Mouse (Mus musculus) granulocyte monocyte progenitor cell, adult 5-6 weeks (primary cell): ENCODE data around the gene Hsd17b12. TPM values are rescaled to one million over a fixed set of nuclear protein-coding genes. Genes with fewer than 3 reads are reported as not detected.
A peak's percentile ranks its signal among the peaks of the same experiment; 100 is the strongest.

ENCODE experiments used
- ATAC-seq: replicated peaks from 2 replicates; pipeline ENCODE4 v1.8.0; 2016; ENCODE audit warnings: mild to moderate bottlenecking, moderate TSS enrichment, inconsistent platforms; ENCODE audit not compliant: poor library complexity, severe bottlenecking
- total RNA-seq, 2 experiments: library from RNA; stranded (forward) in 1 of 2; stranded (reverse) in 1 of 2; fragments of 200-712, 200-1000 nt in 1 of 2; fragments of >200 nt in 1 of 2; fragmentation: Nextera tagmentation in 1 of 2; gene quantifications; 2 replicates each; pipeline ENCODE4 v1.2.3; 2014 to 2017

Gene Hsd17b12
- total RNA-seq, 2 experiments from 2014 or later = 51.7 to 96.1 TPM

DNA sequence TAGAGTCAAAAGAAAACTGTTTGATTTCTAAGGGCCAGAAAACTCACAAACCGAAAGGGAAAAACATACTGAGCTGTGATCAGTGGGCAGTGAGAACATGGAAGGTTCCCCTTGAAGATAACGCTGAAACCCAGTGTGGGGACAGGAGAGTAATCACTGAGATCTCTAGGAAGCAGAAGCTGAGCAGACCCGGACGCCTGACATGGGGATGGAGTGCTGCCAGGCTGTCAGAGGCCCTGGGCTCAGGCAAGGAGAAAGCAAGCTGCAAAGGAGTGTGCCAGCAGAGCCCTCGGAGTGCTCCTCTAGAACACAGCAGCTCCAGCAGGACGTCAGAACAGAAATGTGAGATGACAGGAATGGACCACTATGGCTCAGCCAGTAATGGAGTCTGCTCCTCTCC lies 133.1 kb downstream of the Hsd17b12 start:
- no peak for ATAC-seq

DNA sequence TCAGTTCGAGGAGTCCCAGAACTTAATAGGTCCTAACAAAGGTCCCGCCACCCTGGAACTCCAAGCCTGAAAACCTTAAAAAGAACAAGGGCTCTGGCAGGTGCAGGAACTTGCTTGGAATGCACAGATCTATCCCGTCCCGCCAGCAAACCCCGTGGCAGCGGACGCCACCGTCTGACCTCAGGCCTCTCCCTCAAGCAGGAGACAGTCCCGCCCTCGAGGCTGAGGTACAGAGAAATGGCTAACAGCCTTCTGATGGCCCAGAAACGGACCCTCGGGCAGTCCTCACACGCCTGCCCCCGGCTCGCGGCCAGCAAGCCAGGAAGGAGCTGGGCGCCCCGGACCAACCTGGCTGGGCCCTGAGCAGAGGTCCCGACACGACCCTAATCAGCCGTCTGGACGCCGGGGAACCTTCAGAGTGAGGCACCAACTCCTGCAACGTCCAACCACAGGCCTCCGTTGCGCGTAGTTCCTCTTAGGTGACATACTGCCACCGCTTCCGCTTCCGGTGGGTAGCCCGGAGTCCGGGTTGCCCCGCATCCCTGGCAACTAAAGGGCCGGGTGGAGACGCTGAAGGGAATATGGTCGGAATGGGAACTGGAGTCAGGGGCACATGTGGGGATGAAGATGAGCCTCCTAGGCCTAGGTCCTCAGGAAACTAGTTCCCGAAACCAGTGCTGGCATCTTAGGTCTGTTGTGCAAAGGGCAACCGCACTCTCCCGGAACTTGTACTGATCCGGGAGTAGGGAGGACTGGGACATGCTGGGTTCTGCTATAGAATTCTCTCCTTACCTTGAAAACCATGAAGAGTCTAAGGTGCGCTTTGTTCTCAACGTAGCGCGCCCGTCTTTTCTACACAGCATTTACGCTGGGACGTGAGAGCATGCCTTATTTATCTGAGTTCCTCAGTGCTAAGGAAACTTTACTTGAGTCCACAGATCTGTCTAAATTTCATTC lies 147.2 kb downstream of the Hsd17b12 start, which contains the start of gene Alkbh3:
TSS of gene Alkbh3 (minus strand) at position 473 of the 957 bp plus-strand sequence.
- peak; percentile 100 for ATAC-seq

DNA sequence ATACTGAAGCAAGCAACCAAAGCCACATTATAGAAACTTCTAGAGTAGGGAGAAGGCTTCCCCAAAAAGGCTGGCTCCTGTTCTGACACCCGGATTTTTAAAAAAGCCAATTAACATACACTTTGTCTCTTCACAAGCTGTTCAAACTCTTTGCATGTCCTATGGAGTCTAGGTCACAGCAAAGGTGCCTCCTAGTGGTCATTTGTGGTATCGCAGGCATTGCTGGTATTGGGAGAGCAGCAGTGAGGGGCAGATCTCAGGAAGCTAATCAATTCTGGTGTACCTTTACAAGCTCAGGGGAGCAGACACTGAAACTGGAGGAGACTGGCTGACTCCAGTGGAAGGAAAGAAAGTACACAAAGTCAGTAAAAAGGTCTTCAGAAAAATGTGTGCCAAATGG lies 155.4 kb downstream of the Hsd17b12 start:
- peak; percentile 84 for ATAC-seq

DNA sequence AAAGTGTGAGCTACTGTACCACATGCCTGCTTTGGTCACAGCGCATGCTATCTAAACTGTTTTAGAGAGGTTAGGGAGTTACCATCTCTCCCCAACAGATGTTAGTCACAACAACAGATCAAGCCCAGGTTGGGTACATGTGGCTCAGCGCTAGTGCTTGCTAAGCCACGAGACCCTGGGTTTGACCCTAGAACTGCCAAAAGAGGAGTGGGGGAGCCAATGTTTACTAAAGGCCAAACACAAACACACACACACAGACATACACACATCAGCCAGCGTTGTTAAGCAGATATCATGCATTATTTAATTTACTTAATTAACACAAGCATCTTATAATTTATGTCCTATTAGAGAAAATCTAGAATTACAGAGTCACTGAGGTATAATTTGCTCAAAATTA lies 155.8 kb downstream of the Hsd17b12 start:
- ATAC-seq = no peak

DNA sequence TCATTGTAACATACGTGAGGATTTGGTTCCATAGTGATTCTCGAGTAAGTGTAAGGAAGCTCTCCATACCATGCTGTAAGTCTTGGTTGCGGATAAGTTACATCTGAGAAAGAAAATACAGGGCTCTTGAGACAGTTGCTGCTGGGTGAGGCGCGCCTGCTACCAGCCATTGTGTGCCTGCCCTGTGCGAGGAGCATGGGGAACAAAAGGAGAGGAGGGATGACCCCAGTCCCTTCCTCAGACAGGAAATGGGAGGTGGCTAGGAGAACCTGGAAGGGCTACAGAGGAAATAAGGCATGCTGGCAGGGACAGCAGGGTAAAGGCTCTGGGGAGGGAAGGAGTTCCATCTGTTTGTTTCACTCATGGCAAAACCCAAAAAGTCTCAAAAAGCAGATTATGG lies 156.4 kb downstream of the Hsd17b12 start:
- no peak for ATAC-seq

DNA sequence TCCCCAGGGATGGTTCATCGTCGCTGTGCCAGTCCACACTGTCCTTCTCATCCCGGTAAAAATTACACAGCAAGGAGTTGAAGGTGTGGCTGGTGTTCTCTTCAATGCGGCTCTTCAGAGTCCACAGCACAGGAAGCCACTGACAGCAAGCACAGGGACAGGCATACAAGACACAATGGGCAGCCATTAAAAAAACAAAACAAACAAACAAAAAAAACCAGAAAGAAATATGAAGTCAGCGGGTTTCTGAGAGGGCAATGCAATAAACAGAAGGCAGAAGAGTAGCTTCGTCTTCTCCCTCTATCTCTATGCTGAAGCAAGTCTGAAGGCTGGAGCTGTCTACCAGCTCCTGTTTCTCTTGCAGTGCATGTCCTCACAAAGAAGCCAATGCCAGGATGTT lies 161.5 kb downstream of the Hsd17b12 start, which contains the start of gene Gm27027:
TSS of gene Gm27027 (minus strand) at position 101 of the 400 bp plus-strand sequence.
- ATAC-seq = no peak

DNA sequence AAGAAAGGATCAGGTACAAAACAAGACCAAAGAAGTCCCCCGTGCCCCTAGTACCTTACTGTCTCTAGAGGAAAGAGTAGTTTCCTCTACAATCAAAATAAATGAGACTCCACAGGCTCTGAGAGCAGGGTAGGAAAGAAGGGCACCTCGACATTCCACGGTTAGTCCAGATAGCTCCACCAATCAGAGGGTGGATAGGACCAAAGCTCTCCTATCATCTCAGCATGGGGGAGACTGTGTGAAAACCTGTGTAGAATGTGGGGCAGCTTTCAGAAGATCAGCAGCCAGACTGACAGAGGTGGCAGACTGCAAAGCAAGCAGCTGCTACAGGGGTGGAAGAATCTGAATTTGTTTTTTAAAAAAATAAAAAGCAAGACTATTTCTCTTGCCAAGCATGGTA lies 165.0 kb downstream of the Hsd17b12 start:
- ATAC-seq = no peak

DNA sequence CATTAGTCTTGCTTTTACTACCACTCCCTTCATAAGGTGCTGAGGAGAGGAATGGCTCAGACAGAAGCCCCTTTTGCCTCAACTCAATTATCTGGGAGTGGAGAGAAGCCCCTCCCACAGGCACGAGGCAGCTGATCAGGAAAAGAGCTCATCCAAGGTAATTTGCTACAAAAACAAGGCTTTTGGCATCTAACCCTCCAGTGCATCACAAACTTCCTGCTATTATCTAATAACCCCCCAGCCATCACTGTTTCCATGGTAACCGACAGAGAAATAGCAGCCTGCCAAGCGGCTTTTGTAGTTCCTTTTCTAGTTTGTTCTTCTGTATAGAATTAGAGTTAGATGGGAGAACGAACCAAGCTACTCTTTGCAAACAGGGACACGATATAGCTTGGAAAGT lies 165.5 kb downstream of the Hsd17b12 start:
- no peak for ATAC-seq

DNA sequence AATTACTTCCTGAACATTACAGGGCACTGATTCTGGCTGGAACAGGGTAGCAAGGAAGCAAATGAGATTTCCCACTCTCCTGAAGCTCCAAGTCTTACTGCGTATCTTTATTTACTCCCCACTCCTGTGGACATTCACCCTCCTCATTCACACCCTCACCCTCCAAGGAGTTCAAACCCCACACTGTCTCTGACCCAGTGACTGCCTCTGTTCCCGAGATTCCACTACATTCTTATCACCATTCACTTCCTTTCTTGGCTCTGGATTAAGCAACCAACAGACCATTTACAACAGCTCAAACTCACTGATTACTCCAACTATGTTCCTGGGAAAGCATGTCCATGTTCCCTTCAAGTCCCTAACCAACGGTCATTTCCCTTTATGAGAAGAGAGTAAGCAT lies 166.4 kb downstream of the Hsd17b12 start:
- ATAC-seq = no peak

DNA sequence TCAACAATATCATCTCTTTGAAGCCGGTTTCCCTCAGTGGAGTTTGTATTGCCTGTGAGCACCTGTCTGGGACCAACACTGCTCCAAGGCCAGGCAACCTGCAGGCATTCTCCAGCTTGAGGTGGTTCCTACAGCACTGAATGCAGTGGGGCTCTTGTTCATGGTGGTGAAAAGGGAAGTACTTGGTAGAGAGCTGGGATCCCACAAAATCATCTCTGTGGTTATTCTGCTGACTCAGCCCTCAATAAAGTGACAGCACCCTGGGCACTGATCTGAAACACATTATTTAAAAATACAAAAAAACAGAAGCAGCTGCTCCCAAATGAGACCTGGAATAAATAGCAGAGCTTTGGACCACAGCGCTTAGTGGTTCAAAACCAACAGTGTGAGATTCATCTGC lies 169.3 kb downstream of the Hsd17b12 start:
- ATAC-seq = peak; percentile 77

Other genes starting within 250 kb of the Hsd17b12 start
- gene Gm13889, start 200.8 kb downstream of the Hsd17b12 start, total RNA-seq (2014; fragmentation: Nextera tagmentation) = not detected in 2 replicates
- not detected in 2 replicates for gene Gm13889, start 200.8 kb downstream of the Hsd17b12 start, total RNA-seq (2017)
- gene Gm27027, start 161.6 kb downstream of the Hsd17b12 start, total RNA-seq (2014; fragmentation: Nextera tagmentation) = not detected in 2 replicates
- gene Gm27027, start 161.6 kb downstream of the Hsd17b12 start, total RNA-seq (2017) = not detected in 2 replicates
- gene Alkbh3, start 147.2 kb downstream of the Hsd17b12 start, total RNA-seq (2014; fragmentation: Nextera tagmentation) = 52.5 and 87.5 TPM in 2 replicates
- gene Alkbh3, start 147.2 kb downstream of the Hsd17b12 start, total RNA-seq (2017) = 34.0 and 38.0 TPM in 2 replicates
- gene Ttc17, start 248.7 kb upstream of the Hsd17b12 start, total RNA-seq (2014; fragmentation: Nextera tagmentation) = 31.3 and 36.9 TPM in 2 replicates
- 21.2 and 33.7 TPM in 2 replicates for gene Ttc17, start 248.7 kb upstream of the Hsd17b12 start, total RNA-seq (2017)